Mouse (Mus musculus) midbrain, embryonic 14.5 days (tissue): ENCODE measurements around the gene Irf7. TPM values are rescaled to one million over a fixed set of nuclear protein-coding genes. Genes with fewer than 3 reads are reported as not detected.

Experiments used
- ATAC-seq: fragments of 200-750 bp; cut with Nextera tagmentation; 2 replicates; pipeline ENCODE4 v1.8.0; 2017; ENCODE audit warnings: moderate number of reproducible peaks, moderate library complexity; ENCODE audit not compliant: low FRiP score, low TSS enrichment
- DNase-seq: peaks from one replicate; pipeline ENCODE4 v3.0.0-alpha.2; 2015
- H3K27ac ChIP-seq: fragments of 300-500 bp; sonication (generic); replicated peaks from 2 replicates; pipeline ENCODE4 v1.5.1; 2014; ENCODE audit warnings: mild to moderate bottlenecking, low read depth, low read length, moderate library complexity
- H3K27me3 ChIP-seq: fragments of 300-500 bp; sonication (generic); 2 replicates; pipeline ENCODE4 v1.6.1; 2014; ENCODE audit warnings: low read length, control low read depth, mixed read lengths; ENCODE audit not compliant: control insufficient read depth, insufficient read depth
- H3K36me3 ChIP-seq: fragments of 300-500 bp; sonication (generic); 2 replicates; pipeline ENCODE4 v1.6.1; 2014; ENCODE audit warnings: low read length, control low read depth; ENCODE audit not compliant: control insufficient read depth, insufficient read depth
- H3K4me1 ChIP-seq: fragments of 300-500 bp; sonication (generic); 2 replicates; pipeline ENCODE4 v1.6.1; 2014; ENCODE audit warnings: mild to moderate bottlenecking, antibody characterized with exemption, low read length, control low read depth; ENCODE audit not compliant: control insufficient read depth, insufficient read depth
- H3K4me2 ChIP-seq: fragments of 300-500 bp; sonication (generic); 2 replicates; pipeline ENCODE4 v1.6.1; 2014; ENCODE audit warnings: mild to moderate bottlenecking, low read length, moderate library complexity
- H3K4me3 ChIP-seq: fragments of 300-500 bp; sonication (generic); replicated peaks from 2 replicates; pipeline ENCODE4 v1.5.1; 2014; ENCODE audit warnings: low read depth, low read length
- H3K9ac ChIP-seq: fragments of 300-500 bp; sonication (generic); replicated peaks from 2 replicates; pipeline ENCODE4 v1.6.1; 2014; ENCODE audit warnings: mild to moderate bottlenecking, low read length, moderate library complexity
- H3K9me3 ChIP-seq: fragments of 300-500 bp; sonication (generic); 2 replicates; pipeline ENCODE4 v1.6.1; 2016; ENCODE audit warnings: low read length, control low read depth, mixed read lengths; ENCODE audit not compliant: control insufficient read depth
- WGBS: fragments of 180-500 bp; shearing (Covaris S2); extraction: QIAGEN DNeasy Blood & Tissue Kit; methylation state at CpG from one replicate; pipeline ENCODE4 v1.1.7; 2014; 5-methylcytosine and 5-hydroxymethylcytosine counted together
- microRNA counts: library from miRNA; unstranded; fragments of <30 nt; microRNA quantifications from one replicate; lab custom pipeline; 2016
- microRNA-seq: library from miRNA; unstranded; fragments of <30 nt; microRNA quantifications from one replicate; pipeline ENCODE4, GENCODE M21; 2016
- polyA plus RNA-seq: library from polyadenylated mRNA; unstranded; fragments of >200 nt; fragmentation: Nextera tagmentation; extraction: Ambion mirVana; gene quantifications from 2 replicates; pipeline ENCODE4 v1.2.1, GENCODE M21; 2014

The Irf7 gene
- polyA plus RNA-seq, 1 experiment from 2014 or later = 9.2 TPM

DNA sequence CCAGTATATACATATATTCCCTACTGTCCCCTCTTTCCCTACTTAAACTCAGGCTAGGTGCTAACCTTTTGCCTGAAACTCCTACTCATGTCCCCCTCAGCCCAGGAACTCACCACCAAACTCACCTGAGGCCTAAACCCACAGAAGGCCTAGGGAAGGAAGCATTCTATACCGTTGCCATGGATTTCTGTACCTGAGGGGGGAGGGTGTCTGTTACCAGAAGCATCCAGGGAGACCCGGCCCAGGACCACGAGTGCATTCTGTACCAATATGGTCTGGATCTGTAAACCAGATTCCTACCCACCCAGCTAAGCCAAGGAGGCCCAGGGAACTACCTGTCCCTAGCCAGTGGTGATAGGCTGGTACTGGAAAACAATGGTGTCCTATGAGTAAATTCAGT, 52.0 kb downstream of the Irf7 start:
- 0 out of 2 replicates have a peak, but pooled peaks cover 5% of the 10 kb centered on the region for H3K36me3 ChIP-seq
- H3K4me3 ChIP-seq = no peak overlapping the region
- 83% methylated on average over 3 of the region's 3 CpGs for WGBS
- no peaks in the 10 kb centered on the region for H3K27me3 ChIP-seq
- H3K27ac ChIP-seq = peak overlapping the region; percentile 90; the same call in 1 of the 2 replicates
- H3K4me2 ChIP-seq = no peak overlapping the region; the same call in 1 of the 2 replicates
- no peaks in the 10 kb centered on the region for H3K9me3 ChIP-seq
- DNase-seq (no peak), ATAC-seq (no peak)
- peaks cover 13% of the 10 kb centered on the region for H3K4me1 ChIP-seq
- H3K9ac ChIP-seq = no peak overlapping the region

DNA sequence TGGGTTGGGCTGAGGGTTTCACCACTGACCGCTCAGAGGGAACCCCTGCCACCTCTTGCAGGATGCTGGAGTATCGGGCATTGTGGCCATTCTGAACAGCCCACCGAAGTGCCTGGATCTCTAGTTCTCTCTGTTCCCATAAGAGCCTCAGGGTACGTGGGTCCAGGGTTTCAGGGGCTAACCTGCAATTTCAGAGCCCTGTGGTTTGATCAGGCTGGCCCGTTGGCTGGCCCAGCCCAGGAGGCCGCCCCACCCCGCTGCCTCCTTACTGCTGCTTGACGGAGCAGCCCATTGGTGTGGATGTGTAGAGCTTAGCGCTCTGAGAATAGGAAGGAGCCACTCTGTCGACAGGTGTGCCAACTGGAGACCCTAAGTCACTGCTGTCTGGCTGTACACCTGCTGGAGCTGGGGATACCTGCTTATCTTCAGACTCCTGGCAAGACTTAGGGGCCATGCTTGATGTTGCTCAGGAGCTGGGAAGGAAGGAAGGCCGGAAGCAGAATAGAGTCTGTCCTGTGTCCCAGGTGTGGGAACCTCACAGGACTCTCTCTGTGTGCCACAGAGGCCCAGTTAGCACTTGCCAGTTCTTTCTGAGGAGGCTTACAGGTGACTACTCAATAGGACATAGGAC, 52.6 kb downstream of the Irf7 start, which contains the start of gene Lmntd2:
Lmntd2 (minus strand) TSS at position 476 of the 631 bp plus-strand sequence.
- peak within 1 kb of the TSS; percentile 66 for H3K4me3 ChIP-seq
- no peaks in the 10 kb centered on the region for H3K27me3 ChIP-seq
- H3K4me2 ChIP-seq = peak within 1 kb of the TSS; percentile 95
- peak within 1 kb of the TSS; percentile 90 for H3K27ac ChIP-seq
- H3K36me3 ChIP-seq = 0 out of 2 replicates have a peak, but pooled peaks cover 5% of the 10 kb centered on the region
- H3K4me1 ChIP-seq = peaks cover 13% of the 10 kb centered on the region
- peak within 1 kb of the TSS; percentile 61 for H3K9ac ChIP-seq
- DNase-seq (no peak), ATAC-seq (no peak)
- 90% methylated on average over 11 of the region's 11 CpGs for WGBS
- no peaks in the 10 kb centered on the region for H3K9me3 ChIP-seq

DNA sequence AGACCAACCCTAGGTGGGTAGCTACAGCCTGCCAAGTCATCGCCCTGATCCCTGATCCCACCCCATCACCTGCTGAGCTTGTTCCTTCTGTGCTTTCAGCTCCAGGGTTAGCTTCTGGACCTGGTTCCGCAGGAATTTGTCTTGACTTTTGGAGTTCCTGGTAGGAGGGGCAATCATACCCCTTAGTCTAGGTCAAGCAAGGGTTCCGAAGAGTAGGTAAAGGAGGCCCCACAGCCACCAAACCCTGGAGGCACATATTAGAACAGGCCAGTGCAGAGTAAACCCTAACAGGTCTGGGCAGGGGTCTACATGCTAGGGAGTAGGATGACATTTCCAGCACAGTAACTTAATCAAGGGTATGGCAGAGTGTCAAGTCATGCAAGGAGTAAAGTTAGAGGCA, 53.1 kb downstream of the Irf7 start:
- no peaks in the 10 kb centered on the region for H3K27me3 ChIP-seq
- peaks cover 13% of the 10 kb centered on the region for H3K4me1 ChIP-seq
- 91% methylated on average over 3 of the region's 3 CpGs for WGBS
- H3K4me2 ChIP-seq = no peak overlapping the region
- no peak for DNase-seq
- no peak overlapping the region for H3K27ac ChIP-seq
- H3K9ac ChIP-seq = no peak overlapping the region
- H3K9me3 ChIP-seq = no peaks in the 10 kb centered on the region
- no peak for ATAC-seq
- no peak overlapping the region for H3K4me3 ChIP-seq
- H3K36me3 ChIP-seq = 0 out of 2 replicates have a peak, but pooled peaks cover 2% of the 10 kb centered on the region

MicroRNAs within 50 kb of the gene (microRNA counts, 519-probe panel; counts per million panel counts)
- 4,680 counts per million, percentile 38 among the panel's probes with 10 or more counts for microRNA mmu-miR-210 (lab: Ali Mortazavi, UCI)

Small RNAs within 50 kb of the gene (microRNA-seq; reads per million reads assigned to microRNA genes)
- 398 reads per million, percentile 70 among the genes with 10 or more reads in this experiment for gene Mir210

Other genes with a start within 250 kb of the Irf7 start
- gene Ifitm6, start 248.6 kb downstream of the Irf7 start, polyA plus RNA-seq = 0.34 and 0.35 TPM in 2 replicates
- gene Gm17387, start 237.3 kb downstream of the Irf7 start, polyA plus RNA-seq = not detected in 2 replicates
- 44.1 and 56.0 TPM in 2 replicates for gene B4galnt4, start 205.4 kb downstream of the Irf7 start, polyA plus RNA-seq
- gene Pkp3, start 188.3 kb downstream of the Irf7 start, polyA plus RNA-seq = not detected in 2 replicates
- 1.2 and 2.1 TPM in 2 replicates for gene Sigirr, start 165.9 kb downstream of the Irf7 start, polyA plus RNA-seq
- 0.14 and 0.18 TPM in 2 replicates for gene Ano9, start 148.7 kb downstream of the Irf7 start, polyA plus RNA-seq
- gene Ptdss2, start 144.1 kb downstream of the Irf7 start, polyA plus RNA-seq = 69.4 and 77.6 TPM in 2 replicates
- gene Rnh1, start 93.6 kb downstream of the Irf7 start, polyA plus RNA-seq = 39.3 and 39.7 TPM in 2 replicates
- gene Hras, start 72.5 kb downstream of the Irf7 start, polyA plus RNA-seq = 125 and 176 TPM in 2 replicates
- 9.0 and 9.8 TPM in 2 replicates for gene Lrrc56, start 72.3 kb downstream of the Irf7 start, polyA plus RNA-seq
- 0.88 and 1.1 TPM in 2 replicates for gene Lmntd2, start 52.4 kb downstream of the Irf7 start, polyA plus RNA-seq
- 25.9 and 27.2 TPM in 2 replicates for gene Rassf7, start 50.6 kb downstream of the Irf7 start, polyA plus RNA-seq
- 60.1 and 77.5 TPM in 2 replicates for gene Phrf1, start 37.7 kb downstream of the Irf7 start, polyA plus RNA-seq
- gene Cdhr5, start 10.3 kb upstream of the Irf7 start, polyA plus RNA-seq = not detected in 2 replicates
- 0.49 and 1.3 TPM in 2 replicates for gene Sct, start 12.7 kb upstream of the Irf7 start, polyA plus RNA-seq
- 0.53 and 0.54 TPM in 2 replicates for gene Drd4, start 25.5 kb upstream of the Irf7 start, polyA plus RNA-seq
- 180 and 207 TPM in 2 replicates for gene Deaf1, start 61.2 kb upstream of the Irf7 start, polyA plus RNA-seq
- gene Tmem80, start 61.3 kb upstream of the Irf7 start, polyA plus RNA-seq = 38.6 and 48.9 TPM in 2 replicates
- gene Eps8l2, start 72.4 kb upstream of the Irf7 start, polyA plus RNA-seq = 0.19 and 0.50 TPM in 2 replicates
- gene Taldo1, start 125.7 kb upstream of the Irf7 start, polyA plus RNA-seq = 312 and 318 TPM in 2 replicates
- 48.3 and 49.3 TPM in 2 replicates for gene Gatd1, start 147.7 kb upstream of the Irf7 start, polyA plus RNA-seq
- gene Cend1, start 163.0 kb upstream of the Irf7 start, polyA plus RNA-seq = 25.7 and 79.2 TPM in 2 replicates
- 82.9 and 84.3 TPM in 2 replicates for gene Slc25a22, start 171.4 kb upstream of the Irf7 start, polyA plus RNA-seq
- 2.3 and 3.6 TPM in 2 replicates for gene Pidd1, start 177.5 kb upstream of the Irf7 start, polyA plus RNA-seq
- 772 and 804 TPM in 2 replicates for gene Rplp2, start 180.9 kb upstream of the Irf7 start, polyA plus RNA-seq
- 15.8 and 15.9 TPM in 2 replicates for gene Pnpla2, start 188.7 kb upstream of the Irf7 start, polyA plus RNA-seq
- 3.8 and 4.6 TPM in 2 replicates for gene Cracr2b, start 194.6 kb upstream of the Irf7 start, polyA plus RNA-seq
- gene Cd151, start 200.9 kb upstream of the Irf7 start, polyA plus RNA-seq = 43.8 and 44.1 TPM in 2 replicates
- 75.1 and 93.3 TPM in 2 replicates for gene Polr2l, start 208.7 kb upstream of the Irf7 start, polyA plus RNA-seq
- gene Tspan4, start 208.8 kb upstream of the Irf7 start, polyA plus RNA-seq = 35.2 and 36.4 TPM in 2 replicates